Mouse (Mus musculus) pancreas, adult 10 weeks (tissue): ENCODE results near the gene Btnl9. TPM values are rescaled to one million over a fixed set of nuclear protein-coding genes. Genes with fewer than 3 reads are reported as not detected.

ENCODE experiments used
- polyA plus RNA-seq: library from polyadenylated mRNA; stranded (reverse); fragments of 350-450 nt; fragmentation: Illumina TruSeq; extraction: RNeasy Lipid Tissue Mini Kit (QIAGEN cat#74804); gene quantifications from one replicate; pipeline ENCODE4 v1.2.3, GENCODE M21; 2015; ENCODE audit warnings: low read depth, low replicate concordance; ENCODE audit not compliant: insufficient read depth

Gene Btnl9
- 19.2 TPM for polyA plus RNA-seq

GRCm38 (mm10) chr11:49186955-49187488 is at the start of gene Btnl9:
Btnl9 (minus strand) TSS chr11:49187159.

GRCm38 (mm10) chr11:49203129-49203768 is 16.3 kb upstream of the Btnl9 start, which contains the start of gene Zfp62:
Zfp62 (plus strand) TSS chr11:49203292.

GRCm38 (mm10) chr11:49154077-49154476 is 32.9 kb downstream of the Btnl9 start, which contains the start of gene Olfr1394:
Olfr1394 (plus strand) TSS chr11:49154377.

GRCm38 (mm10) chr11:49141974-49142373 is 45.0 kb downstream of the Btnl9 start, which contains the start of gene Olfr1395:
Olfr1395 (plus strand) TSS chr11:49142274.

Other genes starting within 250 kb of the Btnl9 start
- 1.1 TPM for gene Psme2b, start 241.0 kb downstream of the Btnl9 start, polyA plus RNA-seq
- not detected for gene Olfr56, start 208.3 kb downstream of the Btnl9 start, polyA plus RNA-seq
- 1.9 TPM for gene 9930111J21Rik1, start 207.8 kb downstream of the Btnl9 start, polyA plus RNA-seq
- not detected for gene Gm12185, start 194.9 kb downstream of the Btnl9 start, polyA plus RNA-seq
- 9.7 TPM for gene Tgtp1, start 193.0 kb downstream of the Btnl9 start, polyA plus RNA-seq
- 2.8 TPM for gene 9930111J21Rik2, start 135.9 kb downstream of the Btnl9 start, polyA plus RNA-seq
- 9.2 TPM for gene Tgtp2, start 123.0 kb downstream of the Btnl9 start, polyA plus RNA-seq
- gene Ifi47, start 110.6 kb downstream of the Btnl9 start, polyA plus RNA-seq, result 5.4 TPM
- 1.1 TPM for gene Olfr1396, start 72.3 kb downstream of the Btnl9 start, polyA plus RNA-seq
- not detected for gene Olfr1395, start 44.9 kb downstream of the Btnl9 start, polyA plus RNA-seq
- gene Olfr1394, start 32.8 kb downstream of the Btnl9 start, polyA plus RNA-seq, result not detected
- gene Zfp62, start 16.1 kb upstream of the Btnl9 start, polyA plus RNA-seq, result 5.4 TPM
- 21.8 TPM for gene Mgat1, start 57.0 kb upstream of the Btnl9 start, polyA plus RNA-seq
- 0.37 TPM for gene Olfr1393, start 91.1 kb upstream of the Btnl9 start, polyA plus RNA-seq
- gene Olfr1392, start 98.1 kb upstream of the Btnl9 start, polyA plus RNA-seq, result not detected
- not detected for gene Olfr10, start 117.6 kb upstream of the Btnl9 start, polyA plus RNA-seq
- not detected for gene Olfr1391, start 135.6 kb upstream of the Btnl9 start, polyA plus RNA-seq
- gene Olfr1390, start 148.0 kb upstream of the Btnl9 start, polyA plus RNA-seq, result not detected
- not detected for gene Olfr1389, start 235.9 kb upstream of the Btnl9 start, polyA plus RNA-seq
- not detected for gene Olfr1388, start 249.5 kb upstream of the Btnl9 start, polyA plus RNA-seq